Mouse (Mus musculus) layer of hippocampus, postnatal 14 days (tissue): Measurements from ENCODE around the gene Wdr62. TPM values are rescaled to one million over a fixed set of nuclear protein-coding genes. Genes with fewer than 3 reads are reported as not detected.
"Not testable (repeated sequence)": the region's sequence is repeated elsewhere in the genome, so short reads cannot be mapped to it uniquely, and the experiment has no call there.

Source experiments
- DNase-seq, 2 experiments: peaks; one replicate each; pipeline ENCODE4 v3.0.0; 2021 to 2022; ENCODE audit warnings: low spot score in 2 of 2, mixed read lengths in 1 of 2
- total RNA-seq, 2 experiments: library from RNA; stranded (reverse); gene quantifications; 2 replicates each; pipeline ENCODE4 v1.2.3; 2021

Wdr62 gene
- total RNA-seq, 2 experiments from 2014 or later: 2.7 to 3.0 TPM

DNA sequence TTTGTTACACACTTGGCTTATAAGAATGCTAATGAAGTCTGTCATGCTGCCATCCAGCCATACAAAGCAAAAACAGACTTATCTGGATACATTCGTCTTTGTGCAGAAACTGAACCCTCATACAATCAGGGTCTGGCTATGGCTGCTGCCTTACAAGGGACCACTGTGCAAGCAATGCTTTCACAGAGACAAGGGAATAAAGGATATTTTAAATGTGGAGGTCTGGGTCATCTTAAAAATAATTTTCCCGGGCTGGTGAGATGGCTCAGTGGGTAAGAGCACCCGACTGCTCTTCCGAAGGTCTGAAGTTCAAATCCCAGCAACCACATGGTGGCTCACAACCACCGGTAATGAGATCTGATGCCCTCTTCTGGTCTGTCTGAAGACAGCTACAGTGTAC is 73.9 kb downstream of the Wdr62 start:
- not testable (repeated sequence) for DNase-seq

DNA sequence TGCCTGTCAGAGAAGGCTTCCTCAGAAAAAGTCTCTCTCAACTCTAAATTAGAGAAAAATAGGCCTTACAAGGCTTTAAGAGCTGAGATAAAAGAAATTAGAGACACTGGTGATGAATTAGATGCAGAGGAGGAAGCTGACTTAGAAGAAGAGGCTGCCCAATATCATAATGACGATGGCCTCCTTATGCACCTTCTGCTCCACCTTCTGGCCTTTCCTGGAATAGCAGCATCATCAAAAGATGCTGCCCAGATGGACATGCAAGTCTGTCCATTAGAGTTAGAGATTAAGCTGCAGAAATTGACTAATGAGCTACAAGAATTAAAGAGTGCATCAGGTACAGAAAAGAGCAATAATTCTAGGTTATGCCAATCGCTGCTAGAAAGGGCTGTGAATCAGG is 74.8 kb downstream of the Wdr62 start:
- DNase-seq: peak in 1 of 2 experiments; percentile 59

DNA sequence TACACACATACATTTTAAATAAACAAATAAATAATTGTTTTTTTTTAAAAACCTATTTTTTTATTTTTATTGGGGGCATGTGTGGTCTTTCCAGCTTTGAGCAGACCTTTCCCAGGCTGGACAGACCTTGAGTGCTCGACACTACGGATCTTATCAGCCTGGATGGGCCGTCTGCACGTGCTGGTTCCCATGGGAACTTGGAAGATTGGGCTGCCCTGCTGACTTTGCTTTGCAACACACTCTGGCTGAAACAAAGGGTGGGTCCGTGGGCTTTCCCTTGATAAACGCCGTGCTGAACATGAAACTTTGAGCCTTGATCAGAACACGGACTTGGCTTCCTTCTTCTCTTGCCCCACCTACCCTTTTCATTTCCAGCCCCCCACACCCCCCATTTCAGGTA is 75.8 kb downstream of the Wdr62 start:
- no peak for DNase-seq

DNA sequence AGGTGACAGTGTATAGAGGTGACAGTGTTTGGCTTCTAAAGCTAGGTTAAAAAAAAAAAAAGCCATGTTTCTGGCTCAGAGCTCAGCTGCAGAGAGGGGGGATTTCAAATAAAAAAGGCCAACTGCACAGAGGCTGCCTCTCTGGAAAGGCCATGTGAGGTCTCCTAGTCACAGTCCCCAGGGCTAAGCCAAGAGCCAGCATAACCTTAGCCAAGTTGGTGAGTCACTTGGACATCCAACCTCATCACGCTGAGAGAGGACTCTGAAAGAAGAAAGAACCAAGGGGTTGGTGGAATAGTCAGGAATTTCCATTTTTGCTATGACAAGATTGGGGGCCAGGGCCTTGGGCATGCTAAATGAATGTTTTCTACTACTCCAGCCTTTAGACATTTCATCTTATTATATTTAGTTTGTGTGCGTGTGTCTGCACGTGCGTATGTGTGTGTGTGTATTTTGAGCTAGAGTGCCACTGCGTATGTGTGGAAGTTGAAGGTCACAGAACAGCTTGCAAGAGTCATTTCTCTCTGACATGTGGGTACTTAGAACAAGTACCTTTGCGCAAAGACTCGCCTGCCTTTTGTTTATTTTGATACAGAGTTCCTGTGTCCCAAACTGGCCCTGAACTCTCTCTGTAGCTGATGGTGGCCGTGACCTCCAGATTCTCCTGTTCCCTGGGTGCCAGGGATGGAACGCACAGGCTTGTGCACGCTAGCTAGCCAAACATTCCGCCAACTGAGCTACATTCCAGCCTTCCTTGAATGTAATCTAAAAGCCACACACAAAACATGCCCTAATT is 77.1 kb downstream of the Wdr62 start:
- no peak for DNase-seq

DNA sequence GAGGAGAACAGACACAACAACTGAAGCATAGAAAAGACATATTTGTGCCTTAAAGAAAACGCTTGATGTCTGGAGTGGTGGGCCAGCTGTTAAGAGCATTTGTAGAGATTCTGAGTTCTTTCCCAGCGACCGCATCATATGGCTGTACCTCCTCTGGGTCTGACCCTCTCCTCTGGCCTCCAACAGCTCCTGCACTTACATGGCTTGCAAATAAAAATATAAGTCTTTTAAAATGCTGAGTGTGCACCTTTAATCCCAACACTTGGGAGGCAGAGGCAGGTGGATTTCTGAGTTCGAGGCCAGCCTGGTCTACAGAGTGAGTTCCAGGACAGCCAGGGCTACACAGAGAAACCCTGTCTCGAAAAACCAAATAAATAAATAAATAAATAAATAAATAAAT is 79.6 kb downstream of the Wdr62 start:
- DNase-seq: not testable (repeated sequence)

DNA sequence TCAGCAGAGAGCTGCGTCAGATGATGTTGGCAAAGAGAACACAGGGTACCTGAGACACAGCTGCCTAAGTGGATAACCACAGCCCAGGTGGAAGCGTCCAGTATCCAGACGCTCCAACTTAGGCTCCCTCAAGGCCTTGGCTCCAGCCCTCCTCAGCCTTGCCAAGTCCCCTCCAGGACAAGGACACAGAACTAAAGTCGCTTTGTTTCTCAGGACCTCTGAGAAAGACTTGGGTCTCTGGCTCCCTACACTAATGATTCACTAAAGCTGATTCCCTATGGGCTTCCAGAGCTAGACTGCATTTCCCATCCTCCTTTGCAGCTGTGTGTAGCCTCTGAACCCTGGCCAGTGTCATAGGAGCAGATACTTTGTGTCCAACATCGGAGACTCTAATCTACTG is 80.0 kb downstream of the Wdr62 start:
- DNase-seq: no peak

DNA sequence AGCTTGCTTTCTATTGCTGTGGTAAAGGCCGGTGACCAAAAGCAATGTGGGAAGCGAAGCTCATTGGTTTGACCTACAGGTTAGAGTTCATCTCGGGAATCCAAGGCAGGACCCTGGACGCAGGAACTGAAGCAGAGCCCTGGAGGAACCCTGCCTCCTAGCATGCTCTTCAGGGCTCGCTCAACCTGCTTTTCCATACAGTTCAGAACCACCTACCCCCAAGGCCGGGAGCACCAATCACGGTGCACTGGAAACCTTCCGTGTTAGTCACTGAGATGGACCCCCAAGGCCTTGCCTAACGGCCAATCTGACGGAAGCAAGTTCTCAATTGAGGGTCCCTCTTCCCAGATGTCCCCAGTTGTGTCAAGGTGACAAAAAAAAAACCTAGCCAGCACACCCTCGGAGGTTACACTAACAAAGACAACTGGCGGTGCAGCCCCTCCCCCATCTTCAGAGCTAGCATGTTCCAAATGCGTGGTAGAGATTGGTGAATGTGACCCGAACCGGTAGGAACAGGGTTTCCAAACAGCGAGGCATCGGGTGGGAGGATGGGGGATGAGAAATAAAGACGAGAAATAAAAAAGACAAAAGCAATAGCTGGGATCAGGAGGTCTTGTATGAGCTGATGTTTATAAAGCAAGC is 80.6 kb downstream of the Wdr62 start:
- no peak for DNase-seq

DNA sequence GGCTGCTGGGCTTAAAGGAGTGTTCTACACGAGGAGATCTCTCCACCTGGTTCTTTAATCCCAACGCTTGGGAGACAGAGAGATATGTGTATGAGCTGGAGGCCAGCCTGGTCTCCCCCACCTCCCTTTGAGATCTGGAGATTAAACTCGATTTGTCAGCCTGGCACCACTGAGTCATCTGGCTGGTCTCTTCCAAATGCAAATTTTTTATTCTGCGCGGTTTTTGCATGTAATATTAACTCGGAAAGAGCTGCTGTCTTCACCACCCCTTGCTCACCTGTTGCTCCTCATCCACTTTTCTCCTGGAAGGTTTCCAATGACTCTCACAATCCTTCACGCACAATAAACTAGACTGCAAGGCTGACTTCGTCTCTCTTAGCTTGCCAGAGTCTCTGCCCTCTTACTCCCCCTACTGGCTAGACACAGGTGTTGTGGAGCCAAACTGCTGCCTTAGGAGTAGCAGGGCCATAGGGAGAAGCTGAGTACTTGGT is 81.7 kb downstream of the Wdr62 start, which contains the start of gene Capns1:
Gene Capns1 (minus strand): TSS at position 331 of the 491 bp plus-strand sequence.
- peak; percentile 55 to 65 for DNase-seq

DNA sequence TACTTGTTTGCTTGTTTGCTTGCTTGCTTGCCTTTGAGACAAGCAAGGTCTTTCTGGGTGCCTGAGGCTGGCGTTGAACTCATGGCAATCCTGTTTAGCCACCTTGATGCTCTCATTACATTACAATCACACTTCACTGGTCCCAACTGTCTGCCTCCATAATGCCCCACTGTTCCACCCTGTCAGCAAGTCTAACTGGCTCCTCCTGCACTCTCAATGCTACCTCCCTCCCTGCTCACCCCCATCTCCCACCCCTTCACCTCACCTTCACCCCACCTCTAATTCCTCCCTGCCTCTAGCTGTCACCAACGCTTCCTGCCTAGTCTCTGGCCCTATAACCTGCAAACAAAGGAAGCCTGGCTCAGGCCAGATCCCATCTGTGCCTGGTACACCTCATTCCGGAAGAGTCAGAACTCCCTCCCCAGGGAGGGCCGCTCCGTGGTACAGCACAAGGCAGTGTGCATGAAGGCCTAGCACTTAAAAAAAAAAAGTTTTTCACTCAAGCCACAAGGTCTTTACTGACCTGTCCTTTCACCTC is 82.6 kb downstream of the Wdr62 start:
- DNase-seq: no peak

DNA sequence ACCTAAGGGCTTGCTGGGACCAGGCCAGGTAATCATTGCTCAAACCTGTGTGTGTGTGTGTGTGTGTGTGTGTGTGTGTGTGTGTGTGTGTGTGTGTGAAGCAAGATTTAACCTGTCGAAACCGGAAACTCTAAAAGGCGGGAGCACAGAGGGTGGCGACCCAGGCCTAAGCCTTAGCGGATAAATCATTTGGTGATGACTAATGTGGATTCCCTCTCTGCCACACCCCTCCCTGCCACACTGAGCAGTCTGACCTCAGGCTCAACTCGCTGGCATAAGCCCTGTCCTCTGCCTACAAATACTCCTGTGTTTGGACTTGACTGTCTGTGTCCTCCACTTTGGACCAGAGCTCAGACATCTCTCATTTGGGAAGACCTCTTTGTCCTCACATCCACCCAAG is 84.0 kb downstream of the Wdr62 start:
- no peak for DNase-seq

DNA sequence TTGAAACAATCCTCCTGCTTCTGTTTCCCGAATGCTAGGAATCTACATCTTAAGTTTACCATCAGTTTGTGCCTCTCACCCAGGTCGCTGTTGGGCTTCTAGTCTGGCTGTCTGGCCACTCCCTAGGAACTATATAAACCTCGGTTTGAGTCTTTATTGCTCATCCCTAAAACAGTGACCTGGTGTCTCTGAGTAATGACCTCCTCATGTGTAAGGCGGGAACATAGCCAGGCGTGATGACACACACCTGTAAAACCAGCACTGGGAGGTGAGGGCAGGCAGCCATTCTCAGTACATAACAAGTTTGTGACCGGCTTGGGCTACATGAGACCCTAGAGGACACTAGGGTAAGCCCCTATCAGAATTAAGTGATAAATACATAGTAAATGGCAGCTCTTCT is 84.8 kb downstream of the Wdr62 start:
- no peak for DNase-seq

DNA sequence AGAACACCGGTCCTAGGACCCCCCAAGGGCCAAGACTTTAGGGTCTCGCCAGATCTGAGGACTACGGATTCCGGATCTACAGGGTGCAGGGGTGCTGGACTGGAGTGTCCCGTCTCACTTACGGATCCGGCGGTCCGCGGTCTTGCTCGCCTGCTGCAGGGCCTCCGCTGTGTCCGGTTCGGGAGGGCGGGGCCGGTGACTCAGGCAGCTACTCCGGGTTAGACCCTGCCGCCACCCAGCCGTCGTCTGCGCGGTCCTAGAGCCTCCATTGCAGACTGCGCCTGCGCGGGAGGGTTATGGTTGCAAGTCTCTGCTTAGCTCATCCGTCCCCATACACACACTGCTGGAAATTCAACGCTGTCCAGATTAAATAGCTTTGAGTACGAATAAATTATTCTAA is 85.3 kb downstream of the Wdr62 start:
- peak; percentile 89 to 95 for DNase-seq

DNA sequence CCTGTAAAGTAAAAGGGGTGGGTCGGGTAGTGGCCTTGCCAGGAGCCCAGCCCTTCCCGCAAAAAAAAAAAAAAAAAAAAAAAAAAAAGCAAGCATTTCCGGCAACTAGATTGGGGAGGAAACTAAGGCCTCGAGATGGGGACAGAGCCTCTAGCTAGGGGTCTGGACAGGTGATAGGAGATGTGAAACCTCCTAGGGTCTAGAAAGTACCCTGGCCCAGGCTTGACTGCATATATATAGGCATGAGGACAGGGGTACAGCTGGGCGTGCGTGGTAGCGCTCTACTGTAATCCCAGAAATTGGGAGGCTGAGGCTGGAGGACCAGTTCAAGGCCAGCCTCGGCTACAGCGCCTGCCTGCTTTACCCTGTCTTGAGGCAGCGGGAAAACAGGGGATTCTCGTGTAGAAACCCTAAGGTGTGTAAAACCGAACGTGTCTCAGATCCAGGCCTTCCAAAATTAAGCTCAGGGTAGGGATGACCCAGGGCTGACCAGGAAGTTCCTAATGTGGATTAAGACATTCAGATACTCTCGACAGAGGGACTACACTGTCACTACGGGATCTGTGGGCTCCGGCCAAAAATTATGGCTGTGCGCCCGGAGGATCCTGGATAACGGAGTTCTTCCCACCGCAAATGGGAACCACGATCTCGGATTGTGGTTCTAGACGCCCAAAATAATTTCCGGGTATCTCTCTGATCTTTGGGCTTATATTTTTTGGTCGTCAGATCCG is 86.0 kb downstream of the Wdr62 start:
- peak; percentile 52 to 60 for DNase-seq

DNA sequence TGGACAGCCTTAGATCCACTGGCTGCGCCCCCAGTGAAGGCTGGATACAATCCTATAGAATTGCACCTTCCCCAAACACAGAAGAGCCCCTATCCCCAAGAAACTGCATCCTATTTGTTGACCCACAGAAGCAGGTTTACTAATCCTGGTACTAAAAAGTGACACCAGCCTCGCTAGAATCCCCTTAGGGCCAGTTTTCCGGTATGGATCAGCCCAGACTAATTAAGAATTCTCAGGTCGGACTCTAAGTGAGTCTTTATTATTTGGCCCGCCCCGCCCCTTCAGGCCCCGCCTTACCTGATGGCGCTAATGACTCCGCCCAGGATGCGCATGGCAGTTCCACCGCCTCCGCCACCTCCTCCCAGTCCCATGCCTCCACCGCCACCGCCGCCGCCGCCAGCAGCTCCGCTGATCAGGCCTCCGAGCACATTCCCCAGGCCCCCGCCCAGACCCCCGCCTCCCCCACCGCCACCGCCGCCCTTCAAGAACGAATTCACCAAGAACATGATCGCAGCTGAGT is 86.6 kb downstream of the Wdr62 start:
- peak; percentile 57 to 71 for DNase-seq

DNA sequence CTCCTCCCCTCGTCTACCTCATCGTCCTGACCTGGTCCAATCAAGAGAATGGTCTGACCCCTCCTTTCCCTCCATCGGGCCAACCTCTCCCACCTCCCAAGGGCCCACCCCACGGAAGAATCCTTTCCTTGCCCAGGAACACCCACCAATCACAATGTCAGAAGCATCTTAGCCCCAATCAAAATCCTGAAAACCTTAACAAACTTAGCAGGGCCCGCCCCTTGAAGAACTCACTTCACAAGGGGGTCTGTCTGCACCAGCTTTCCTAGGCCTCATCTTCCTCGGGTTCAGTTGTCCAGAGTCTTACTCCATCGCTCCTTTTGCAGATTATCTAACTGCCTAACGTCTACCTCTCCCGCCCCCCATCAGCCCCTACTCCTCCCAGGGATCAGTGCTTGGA is 87.2 kb downstream of the Wdr62 start:
- DNase-seq: no peak

DNA sequence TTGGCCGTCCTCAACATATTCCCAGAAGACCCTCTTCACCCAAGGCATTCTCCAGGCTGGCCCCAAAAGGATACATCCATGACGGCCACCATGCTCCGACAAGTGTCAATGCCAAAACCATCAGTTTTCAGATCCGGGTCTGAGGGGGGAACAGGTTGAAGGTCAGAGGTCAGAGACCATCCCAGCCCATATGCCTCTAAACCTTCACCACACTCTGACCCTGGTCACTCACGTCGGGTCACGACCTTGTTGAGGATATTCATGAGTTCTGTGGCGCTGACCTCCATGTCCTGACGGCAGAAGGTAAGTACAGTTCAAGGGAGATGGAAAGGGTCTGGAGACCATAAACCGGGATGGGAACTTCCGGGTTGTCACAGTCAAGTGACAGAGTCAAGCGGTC is 88.1 kb downstream of the Wdr62 start:
- DNase-seq: no peak

Other genes starting within 250 kb of the Wdr62 start
- gene Zfp14, start 229.0 kb downstream of the Wdr62 start, total RNA-seq: 1 to 10 TPM; 7.4 to 8.9 TPM
- gene Zfp82, start 207.5 kb downstream of the Wdr62 start, total RNA-seq: 1 to 10 TPM; 3.6 to 4.5 TPM
- not detected for gene Gm26920, start 190.0 kb downstream of the Wdr62 start, total RNA-seq
- gene Zfp566, start 189.9 kb downstream of the Wdr62 start, total RNA-seq: 1 to 10 TPM; 6.9 to 8.5 TPM
- 10 to 100 TPM; 65.1 to 72.3 TPM for gene Zfp260, start 185.6 kb downstream of the Wdr62 start, total RNA-seq
- gene Zfp382, start 158.5 kb downstream of the Wdr62 start, total RNA-seq: 10 to 100 TPM; 25.3 to 27.6 TPM
- gene Zfp146, start 110.7 kb downstream of the Wdr62 start, total RNA-seq: 10 to 100 TPM; 48.4 to 52.6 TPM
- 1 to 10 TPM; 6.2 to 8.6 TPM for gene Cox7a1, start 96.3 kb downstream of the Wdr62 start, total RNA-seq
- 100 to 1,000 TPM; 206 to 239 TPM for gene Capns1, start 81.6 kb downstream of the Wdr62 start, total RNA-seq
- 10 to 100 TPM; 53.9 to 58.0 TPM for gene Polr2i, start 48.5 kb downstream of the Wdr62 start, total RNA-seq
- gene Tbcb, start 48.1 kb downstream of the Wdr62 start, total RNA-seq: 100 to 1,000 TPM; 135 to 139 TPM
- gene Ovol3, start 44.7 kb downstream of the Wdr62 start, total RNA-seq: not detected
- gene Thap8, start 325 bp downstream of the Wdr62 start, total RNA-seq: under 1 TPM; 0.35 to 0.67 TPM
- gene Clip3, start 11.3 kb upstream of the Wdr62 start, total RNA-seq: 100 to 1,000 TPM; 501 to 515 TPM
- gene Alkbh6, start 28.3 kb upstream of the Wdr62 start, total RNA-seq: 10 to 100 TPM; 41.6 to 45.9 TPM
- gene Syne4, start 34.4 kb upstream of the Wdr62 start, total RNA-seq: 1 to 10 TPM; 4.2 to 5.8 TPM
- gene E130208F15Rik, start 41.3 kb upstream of the Wdr62 start, total RNA-seq: under 1 TPM; 0.43 to 0.74 TPM
- gene Sdhaf1, start 43.5 kb upstream of the Wdr62 start, total RNA-seq: 1 to 10 TPM; 7.8 to 8.9 TPM
- gene Lrfn3, start 82.4 kb upstream of the Wdr62 start, total RNA-seq: 10 to 100 TPM; 32.5 to 35.5 TPM
- 10 to 100 TPM; 26.7 to 30.1 TPM for gene Tyrobp, start 133.3 kb upstream of the Wdr62 start, total RNA-seq
- not detected for gene Hcst, start 139.4 kb upstream of the Wdr62 start, total RNA-seq
- 1 to 10 TPM; 3.7 to 3.8 TPM for gene Nfkbid, start 141.3 kb upstream of the Wdr62 start, total RNA-seq
- gene Aplp1, start 165.1 kb upstream of the Wdr62 start, total RNA-seq: 100 to 1,000 TPM; 981 to 987 TPM
- 10 to 100 TPM in 1 of 2 experiments, 1 to 10 TPM in 1; 8.5 to 15.5 TPM for gene Kirrel2, start 177.3 kb upstream of the Wdr62 start, total RNA-seq
- gene Nphs1, start 177.9 kb upstream of the Wdr62 start, total RNA-seq: 1 to 10 TPM; 1.2 to 1.3 TPM
- not detected for gene Prodh2, start 213.2 kb upstream of the Wdr62 start, total RNA-seq